Mouse (Mus musculus): ENCODE measurements around the gene Olfr56. TPM values are rescaled to one million over a fixed set of nuclear protein-coding genes. Genes with fewer than 3 reads are reported as not detected.
A peak's percentile ranks its signal among the peaks of the same experiment; 100 is the strongest.
"Not testable (repeated sequence)": the region's sequence is repeated elsewhere in the genome, so short reads cannot be mapped to it uniquely, and the experiment has no call there.

Gene Olfr56
- total RNA-seq, 2 experiments from 2014 or later: 0.38 to 0.70 TPM

- ATAC-seq (replicated peaks; ENCODE audit: low FRiP score, low TSS enrichment, poor library complexity, severe bottlenecking): peak; percentile 74
These were observed 72.6 kb downstream of the Olfr56 start, which contains the start of gene 9930111J21Rik2 for GRCm38 (mm10) chr11:49051093-49051891. 9930111J21Rik2 (minus strand) TSS chr11:49051242.

GRCm38 (mm10) chr11:49051894-49052293 is 73.2 kb downstream of the Olfr56 start:
- not testable (repeated sequence) for ATAC-seq (replicated peaks; ENCODE audit: low FRiP score, low TSS enrichment, poor library complexity, severe bottlenecking)

GRCm38 (mm10) chr11:49060061-49060460 is 81.4 kb downstream of the Olfr56 start:
- ATAC-seq (replicated peaks; ENCODE audit: low FRiP score, low TSS enrichment, poor library complexity, severe bottlenecking): not testable (repeated sequence)

- ATAC-seq (replicated peaks; ENCODE audit: low FRiP score, low TSS enrichment, poor library complexity, severe bottlenecking): peak; percentile 84
These were observed 83.2 kb downstream of the Olfr56 start for GRCm38 (mm10) chr11:49061865-49062264.

GRCm38 (mm10) chr11:49063713-49064469 is 85.2 kb downstream of the Olfr56 start, which contains the start of gene Tgtp2:
Tgtp2 (minus strand) TSS chr11:49064206.
- peak; percentile 38 for ATAC-seq (replicated peaks; ENCODE audit: low FRiP score, low TSS enrichment, poor library complexity, severe bottlenecking)

- peak; percentile 70; the same call in 1 of the 2 replicates for ATAC-seq (replicated peaks; ENCODE audit: low FRiP score, low TSS enrichment, poor library complexity, severe bottlenecking)
These were observed 89.7 kb downstream of the Olfr56 start for GRCm38 (mm10) chr11:49068358-49068757.

- ATAC-seq (replicated peaks; ENCODE audit: low FRiP score, low TSS enrichment, poor library complexity, severe bottlenecking): peak; percentile 35; the same call in 1 of the 2 replicates
These were observed 97.5 kb downstream of the Olfr56 start, which contains the start of gene Ifi47 for GRCm38 (mm10) chr11:49076001-49076757. Ifi47 (plus strand) TSS chr11:49076587.

GRCm38 (mm10) chr11:49077012-49077411 is 98.3 kb downstream of the Olfr56 start:
- ATAC-seq (replicated peaks; ENCODE audit: low FRiP score, low TSS enrichment, poor library complexity, severe bottlenecking): no peak

GRCm38 (mm10) chr11:49078719-49079118 is 100.0 kb downstream of the Olfr56 start:
- no peak for ATAC-seq (replicated peaks; ENCODE audit: low FRiP score, low TSS enrichment, poor library complexity, severe bottlenecking)

- no peak for ATAC-seq (replicated peaks; ENCODE audit: low FRiP score, low TSS enrichment, poor library complexity, severe bottlenecking)
These were observed 101.9 kb downstream of the Olfr56 start for GRCm38 (mm10) chr11:49080636-49081035.

GRCm38 (mm10) chr11:49081356-49081755 is 102.7 kb downstream of the Olfr56 start:
- no peak for ATAC-seq (replicated peaks; ENCODE audit: low FRiP score, low TSS enrichment, poor library complexity, severe bottlenecking)

- ATAC-seq (replicated peaks; ENCODE audit: low FRiP score, low TSS enrichment, poor library complexity, severe bottlenecking): no peak
These were observed 103.2 kb downstream of the Olfr56 start for GRCm38 (mm10) chr11:49081886-49082285.

- no peak for ATAC-seq (replicated peaks; ENCODE audit: low FRiP score, low TSS enrichment, poor library complexity, severe bottlenecking)
These were observed 104.5 kb downstream of the Olfr56 start for GRCm38 (mm10) chr11:49083146-49083545.

- peak; percentile 42 for ATAC-seq (replicated peaks; ENCODE audit: low FRiP score, low TSS enrichment, poor library complexity, severe bottlenecking)
These were observed 105.1 kb downstream of the Olfr56 start for GRCm38 (mm10) chr11:49083808-49084207.

GRCm38 (mm10) chr11:49084385-49084784 is 105.7 kb downstream of the Olfr56 start:
- no peak for ATAC-seq (replicated peaks; ENCODE audit: low FRiP score, low TSS enrichment, poor library complexity, severe bottlenecking)

- 0 out of 2 replicates have a peak, but pooled peaks have one; percentile 30 for ATAC-seq (replicated peaks; ENCODE audit: low FRiP score, low TSS enrichment, poor library complexity, severe bottlenecking)
These were observed 106.2 kb downstream of the Olfr56 start for GRCm38 (mm10) chr11:49084875-49085274.

- ATAC-seq (replicated peaks; ENCODE audit: low FRiP score, low TSS enrichment, poor library complexity, severe bottlenecking): peak; percentile 16; the same call in 1 of the 2 replicates
These were observed 108.2 kb downstream of the Olfr56 start for GRCm38 (mm10) chr11:49086858-49087361.

GRCm38 (mm10) chr11:49087830-49088616 is 109.3 kb downstream of the Olfr56 start:
- peak; percentile 75 for ATAC-seq (replicated peaks; ENCODE audit: low FRiP score, low TSS enrichment, poor library complexity, severe bottlenecking)
